Mouse (Mus musculus) MN1 (cell line): ENCODE data around the gene Zbtb8b.
A peak's percentile ranks its signal among the peaks of the same experiment; 100 is the strongest.
"Not testable (repeated sequence)": the region's sequence is repeated elsewhere in the genome, so short reads cannot be mapped to it uniquely, and the experiment has no call there.

Experiments used
- DNase-seq: peaks from one replicate; pipeline ENCODE4 v3.0.0-alpha.2; 2016; ENCODE audit warnings: low spot score

Gene Zbtb8b

DNA sequence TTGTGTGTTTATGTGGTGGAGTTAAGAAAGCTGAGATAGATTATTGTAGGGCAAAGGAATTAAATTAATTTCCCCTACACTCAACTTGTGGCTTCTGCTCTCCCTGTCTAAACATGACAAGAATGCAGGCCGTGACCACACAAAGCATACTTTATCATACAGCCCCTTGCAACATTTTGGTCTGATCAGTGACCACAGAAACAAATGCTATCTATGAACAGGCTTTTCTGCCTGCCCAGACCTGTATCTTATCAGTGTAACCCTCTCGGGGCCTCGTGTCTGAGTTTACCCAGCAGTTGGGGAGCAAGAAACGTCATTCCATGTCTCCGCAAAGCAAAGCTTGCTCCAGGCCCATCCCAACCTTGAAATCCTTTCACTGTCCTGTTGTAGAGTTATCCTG is 24.2 kb downstream of the Zbtb8b start:
- DNase-seq = no peak

DNA sequence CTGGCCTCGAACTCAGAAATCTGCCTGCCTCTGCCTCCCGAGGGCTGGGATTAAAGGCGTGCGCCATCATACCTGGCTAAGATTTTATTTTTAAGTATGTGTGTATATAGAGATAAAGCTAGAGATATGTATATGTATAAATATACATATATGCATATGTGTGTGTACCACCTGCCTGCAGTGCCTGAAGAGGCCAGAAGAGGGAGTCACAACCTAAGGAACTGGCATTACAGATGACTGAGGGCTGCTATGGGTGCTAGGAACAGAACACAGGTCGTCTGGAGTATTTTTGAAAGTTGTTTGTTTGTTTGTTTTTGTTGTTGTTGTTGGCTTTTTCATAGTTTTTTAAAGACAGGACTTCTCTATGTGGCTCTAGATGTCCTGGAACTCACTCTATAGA is 24.8 kb downstream of the Zbtb8b start:
- no peak for DNase-seq

DNA sequence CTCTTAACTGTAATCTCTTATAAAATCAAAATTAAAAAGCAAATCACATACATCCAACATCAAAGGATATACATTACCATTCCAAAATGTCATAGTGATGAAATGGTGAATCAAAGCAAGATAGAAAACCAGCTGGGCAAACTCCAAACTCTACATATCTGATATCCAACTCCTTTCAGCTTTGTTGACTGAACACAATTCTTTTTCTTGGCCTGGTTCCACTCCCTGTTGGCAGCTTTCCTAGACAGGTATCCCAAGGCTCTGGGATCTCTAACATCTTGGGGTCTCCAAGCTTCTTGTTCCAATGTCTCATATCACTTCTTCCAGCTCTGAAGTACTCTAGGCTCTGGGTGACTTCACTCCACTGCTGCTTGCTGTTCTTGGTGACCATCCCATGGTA is 29.7 kb downstream of the Zbtb8b start:
- no peak for DNase-seq

DNA sequence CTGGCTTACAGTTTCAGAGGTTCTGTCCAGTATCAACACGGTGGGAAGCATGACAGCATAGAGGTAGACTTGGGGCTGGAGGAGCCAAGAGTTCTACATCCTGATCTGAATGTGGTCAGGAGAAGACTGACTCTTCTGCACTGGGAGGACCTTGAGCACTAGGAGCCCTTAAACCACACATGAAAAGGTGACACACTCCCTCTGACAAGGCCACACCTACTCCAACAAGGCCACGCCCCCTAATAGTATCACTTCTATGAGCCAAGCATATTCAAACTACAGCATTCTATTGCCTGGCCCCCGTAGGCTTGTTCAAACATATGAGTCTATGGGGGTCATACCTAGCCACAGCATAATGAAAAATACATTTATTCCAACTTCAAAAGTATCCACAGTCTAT is 30.1 kb downstream of the Zbtb8b start:
- not testable (repeated sequence) for DNase-seq

DNA sequence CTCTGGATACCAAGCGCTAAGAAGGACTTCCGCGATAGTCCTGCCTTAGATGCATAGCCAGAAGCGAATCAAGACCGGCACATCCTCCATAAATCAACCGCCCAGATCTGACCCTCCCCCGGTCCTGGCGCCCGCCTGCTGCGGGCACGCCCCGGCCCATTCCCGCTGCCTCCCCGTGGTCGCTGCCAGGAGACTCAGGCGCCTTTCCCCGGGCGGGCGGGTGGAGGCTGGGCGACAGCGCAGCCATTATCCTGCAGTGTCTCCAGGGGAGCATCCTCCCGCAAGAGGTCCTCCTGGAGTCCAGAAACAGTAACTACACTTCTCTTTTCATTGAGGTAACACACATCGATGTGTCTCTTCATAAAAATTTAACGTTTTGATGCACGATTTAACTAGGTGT is 34.2 kb downstream of the Zbtb8b start:
- peak; percentile 95 for DNase-seq

DNA sequence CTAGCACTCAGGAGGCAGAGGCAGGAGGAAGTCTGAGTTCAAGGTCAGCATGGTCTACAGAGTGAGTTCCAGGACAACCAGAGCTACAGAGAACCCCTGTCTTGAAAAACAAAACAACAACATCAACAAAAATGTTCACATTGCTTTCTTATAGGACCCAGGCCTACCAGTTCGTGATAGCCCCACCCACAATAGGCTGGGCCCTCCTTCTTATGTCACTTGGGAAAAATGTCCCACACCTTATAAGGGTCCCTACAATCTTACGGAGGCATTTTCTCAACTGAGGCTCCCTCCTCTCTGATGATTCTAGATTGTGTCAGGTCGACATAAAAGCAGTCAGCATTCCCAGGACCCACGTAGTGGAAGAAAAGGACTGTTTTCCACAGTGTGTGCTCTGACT is 40.8 kb downstream of the Zbtb8b start:
- no peak for DNase-seq

DNA sequence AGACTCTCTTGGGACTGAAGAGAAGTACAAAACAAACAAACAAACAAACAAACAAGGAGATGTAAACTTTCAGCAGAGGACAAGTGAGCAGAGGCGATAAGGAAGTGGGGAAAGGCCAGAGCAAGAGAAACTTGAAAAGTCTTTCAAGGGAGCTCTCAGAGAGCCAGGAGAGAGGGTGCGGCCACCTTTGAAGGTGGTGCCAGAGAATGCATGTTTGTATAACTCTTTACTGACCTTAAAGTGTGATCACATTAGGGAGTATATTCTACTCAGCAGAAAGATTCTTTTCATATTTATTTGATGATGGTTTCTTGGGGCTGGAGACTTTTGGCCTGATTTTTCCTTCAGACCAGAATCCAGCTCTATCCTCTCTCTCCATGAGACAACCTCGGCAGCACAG is 43.7 kb downstream of the Zbtb8b start:
- DNase-seq = no peak

DNA sequence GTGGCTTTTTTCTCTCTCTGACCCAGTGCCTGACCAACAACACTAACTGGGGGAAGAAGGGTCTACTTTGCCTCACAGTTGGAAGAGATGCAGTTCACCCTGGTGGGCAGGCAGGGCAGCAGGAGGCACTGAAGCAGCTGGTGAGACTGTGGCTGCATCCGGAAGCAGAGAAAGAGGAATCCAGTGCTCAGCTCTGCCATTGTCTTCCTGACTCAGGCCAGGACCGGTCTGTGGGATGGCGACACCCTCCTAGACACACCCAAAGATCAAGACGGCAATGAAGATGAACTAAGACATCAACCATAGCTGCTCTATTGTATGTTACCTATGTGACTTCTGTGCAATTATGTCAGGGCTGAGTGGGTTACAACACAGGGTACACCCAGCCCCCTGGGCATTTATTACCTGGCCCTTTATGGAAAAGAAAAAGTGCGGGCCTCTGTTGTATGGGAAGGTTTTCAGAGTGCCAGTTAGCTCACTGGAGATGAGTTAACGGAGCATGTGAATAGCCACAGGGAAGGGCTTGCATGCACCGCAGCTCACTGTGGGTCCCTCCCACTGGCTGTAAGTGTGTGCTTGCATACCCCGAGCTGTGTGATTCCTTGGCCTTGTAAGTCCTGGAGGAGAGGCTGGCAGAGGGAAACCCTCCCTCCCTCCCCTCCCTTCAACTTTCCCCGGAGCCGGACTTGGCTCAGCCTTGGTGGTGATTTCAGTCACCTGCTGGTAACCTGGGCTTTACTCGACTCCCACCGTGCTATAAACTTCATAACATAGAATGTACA is 46.4 kb downstream of the Zbtb8b start:
- DNase-seq = no peak

DNA sequence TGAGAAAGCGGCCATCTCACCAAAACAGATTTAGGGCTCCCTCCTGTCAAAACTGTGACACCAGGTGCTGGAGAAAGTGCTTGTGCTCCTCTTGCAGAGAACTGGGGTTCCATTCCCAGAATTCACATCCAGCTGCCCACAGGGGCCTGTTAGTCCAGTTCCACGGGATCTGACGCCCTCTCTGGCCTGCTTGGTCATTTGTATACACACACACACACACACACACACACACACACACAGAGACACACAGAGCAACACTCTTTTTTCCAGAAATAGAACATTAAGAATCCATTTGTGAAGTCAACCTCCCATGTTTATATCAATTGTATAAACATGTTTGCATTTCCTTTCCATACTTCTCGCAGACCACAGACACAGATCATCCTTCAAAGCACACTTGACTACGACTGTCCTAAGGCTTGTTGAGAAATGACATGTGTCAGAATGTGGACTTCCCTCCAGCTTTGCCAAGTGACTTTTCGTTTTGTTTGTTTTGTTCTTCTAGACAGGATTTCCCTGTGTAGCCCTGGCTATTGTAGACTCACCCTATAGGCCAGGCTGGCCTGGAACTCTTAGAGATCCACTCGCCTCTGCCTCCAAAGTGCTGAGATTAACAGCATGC is 49.6 kb downstream of the Zbtb8b start:
- DNase-seq = no peak

DNA sequence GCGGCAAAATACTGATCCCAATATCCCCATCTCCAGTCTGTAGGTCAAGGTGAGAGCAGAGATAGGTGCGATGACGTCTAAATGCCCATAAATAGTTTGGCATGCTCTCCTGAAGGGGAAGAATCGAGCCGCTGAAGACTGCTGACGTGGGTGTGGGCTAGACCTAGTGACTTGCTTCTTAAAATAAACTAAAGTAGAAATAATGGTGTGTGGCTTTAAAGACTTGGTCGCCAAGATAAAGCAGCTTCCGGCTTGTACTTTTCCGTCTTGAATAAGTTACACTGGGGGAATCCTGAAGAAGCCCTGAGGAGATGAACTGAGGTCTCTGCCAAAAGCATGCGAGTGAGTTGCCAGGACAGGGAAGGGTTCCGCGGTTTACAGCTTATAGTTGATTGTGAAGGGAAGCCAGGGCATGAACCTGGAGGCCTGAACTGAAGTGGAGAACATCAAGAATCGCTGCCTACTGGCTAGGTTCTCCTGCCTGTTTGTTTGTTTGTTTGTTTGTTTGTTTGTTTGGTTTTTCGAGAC is 50.4 kb downstream of the Zbtb8b start:
- DNase-seq = no peak

DNA sequence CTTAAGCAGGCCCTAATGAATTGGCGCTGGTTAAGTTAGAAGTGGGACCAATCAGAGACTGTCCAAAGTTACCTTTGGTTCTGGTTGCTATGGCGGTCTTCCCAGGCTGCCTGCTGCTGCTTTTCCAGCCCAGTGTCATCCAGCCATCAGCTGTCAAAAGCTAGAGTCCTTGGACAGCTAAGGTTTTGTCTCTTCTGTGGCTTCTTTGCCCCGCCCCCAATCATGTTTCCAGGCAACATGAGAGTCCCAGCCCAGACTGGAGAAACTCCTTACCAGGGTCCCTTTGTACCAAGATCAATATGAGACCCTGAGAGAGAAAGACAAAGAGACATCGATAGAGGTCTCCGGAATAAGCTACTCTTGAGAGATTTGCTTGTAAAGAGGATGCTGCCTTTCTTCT is 52.2 kb downstream of the Zbtb8b start:
- DNase-seq = no peak

DNA sequence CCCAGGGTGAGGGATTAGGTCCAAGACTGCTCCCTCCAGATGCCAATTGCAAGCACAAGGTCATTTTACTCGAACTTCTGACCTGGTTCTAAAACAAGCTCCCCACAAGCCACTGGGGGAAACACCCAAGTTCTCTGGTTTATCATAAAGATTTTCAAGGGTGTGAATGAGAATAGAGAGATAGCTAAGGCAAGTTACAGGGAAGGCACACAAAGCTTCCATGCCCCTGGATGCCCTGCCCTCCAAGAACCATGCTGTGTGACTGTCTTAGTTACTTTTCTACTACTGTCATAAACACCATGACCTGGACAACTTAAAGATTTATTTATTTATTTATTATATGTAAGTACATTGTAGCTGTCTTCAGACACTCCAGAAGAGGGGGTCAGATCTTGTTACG is 53.7 kb downstream of the Zbtb8b start:
- no peak for DNase-seq

DNA sequence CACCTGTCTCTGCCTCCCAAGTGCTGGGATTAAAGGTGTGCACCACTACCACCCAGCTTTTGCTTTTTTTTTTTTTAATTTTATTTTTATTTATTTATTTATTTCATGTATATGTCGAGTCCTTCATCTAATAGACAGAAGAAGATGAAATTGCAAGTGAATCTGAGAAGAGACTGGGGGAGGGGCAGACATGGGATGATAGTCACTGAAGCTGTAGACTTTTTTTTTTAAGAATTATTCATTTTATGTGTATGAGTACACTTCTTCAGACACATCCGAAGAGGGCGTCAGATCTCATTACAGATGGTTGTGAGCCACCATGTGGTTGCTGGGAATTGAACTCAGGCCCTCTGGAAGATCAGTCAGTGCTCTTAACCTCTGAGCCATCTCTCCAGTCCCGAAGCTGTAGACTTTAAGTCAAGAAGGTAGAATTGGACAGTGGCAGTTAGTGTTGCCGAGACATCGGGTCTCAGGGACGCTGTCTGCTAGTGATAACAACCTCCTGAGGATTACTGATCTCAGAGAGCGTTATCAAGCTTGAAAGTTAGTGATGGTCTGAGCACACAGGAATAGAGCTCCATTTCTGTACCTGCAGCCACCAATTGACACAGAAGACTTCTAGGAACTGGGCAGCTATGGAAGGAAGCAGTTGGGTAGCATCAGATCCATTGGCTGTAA is 54.2 kb downstream of the Zbtb8b start:
- no peak for DNase-seq

DNA sequence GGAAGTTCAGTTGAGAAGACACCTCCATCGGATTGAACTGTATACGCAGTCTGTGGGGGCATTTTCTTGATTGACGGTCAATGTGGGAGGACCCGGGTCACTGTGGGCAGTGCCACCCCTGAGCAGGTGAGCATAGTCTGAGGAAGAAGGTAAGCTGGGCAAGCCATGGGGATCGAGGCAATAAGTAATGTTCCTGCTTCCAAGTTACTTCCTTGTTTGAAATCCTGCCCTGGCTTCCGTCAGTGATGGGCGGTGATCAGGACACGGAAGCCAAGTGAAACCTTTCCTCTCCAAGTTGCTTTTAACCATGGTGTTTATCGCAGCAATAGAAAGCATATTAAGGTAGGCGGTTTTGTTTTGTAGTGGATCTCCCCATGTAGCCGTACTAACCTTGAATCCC is 55.0 kb downstream of the Zbtb8b start:
- no peak for DNase-seq

DNA sequence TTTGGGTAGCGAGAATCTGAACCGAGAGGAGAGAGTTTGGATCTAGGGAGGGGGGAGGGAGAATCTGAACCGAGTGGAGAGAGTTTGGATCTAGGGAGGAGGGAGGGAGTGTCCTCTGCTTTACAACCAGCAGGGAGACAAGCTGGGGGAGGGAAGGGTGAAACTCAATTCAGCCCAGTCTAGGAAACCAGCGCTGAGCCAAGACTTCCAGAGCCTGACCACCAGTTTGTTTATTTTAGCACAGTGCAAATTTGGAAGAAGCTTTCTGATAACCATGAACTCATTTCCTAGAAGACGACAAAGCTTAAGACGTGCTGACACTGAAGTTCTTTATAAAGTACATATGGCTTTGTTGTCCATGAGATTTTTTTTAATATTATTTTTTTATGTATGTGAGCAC is 56.2 kb downstream of the Zbtb8b start:
- DNase-seq = no peak

DNA sequence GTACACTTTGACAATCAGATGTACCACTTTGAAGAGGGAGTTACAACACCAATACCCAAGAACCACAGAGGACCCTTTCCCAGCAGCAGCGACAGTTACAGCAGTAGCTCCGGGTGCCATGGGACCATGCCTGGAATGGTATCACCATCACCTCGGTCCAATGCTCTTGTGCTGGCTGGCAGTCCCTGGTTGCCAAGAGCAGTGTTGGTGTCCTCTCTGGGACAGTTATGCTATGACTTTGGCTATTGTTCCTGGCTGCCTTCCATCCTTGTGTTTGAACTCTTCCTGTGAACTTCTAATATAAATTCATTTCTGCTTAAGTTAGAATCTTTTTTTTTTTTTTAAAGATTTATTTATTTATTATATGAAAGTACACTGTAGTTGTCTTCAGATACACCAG is 57.1 kb downstream of the Zbtb8b start:
- no peak for DNase-seq

DNA sequence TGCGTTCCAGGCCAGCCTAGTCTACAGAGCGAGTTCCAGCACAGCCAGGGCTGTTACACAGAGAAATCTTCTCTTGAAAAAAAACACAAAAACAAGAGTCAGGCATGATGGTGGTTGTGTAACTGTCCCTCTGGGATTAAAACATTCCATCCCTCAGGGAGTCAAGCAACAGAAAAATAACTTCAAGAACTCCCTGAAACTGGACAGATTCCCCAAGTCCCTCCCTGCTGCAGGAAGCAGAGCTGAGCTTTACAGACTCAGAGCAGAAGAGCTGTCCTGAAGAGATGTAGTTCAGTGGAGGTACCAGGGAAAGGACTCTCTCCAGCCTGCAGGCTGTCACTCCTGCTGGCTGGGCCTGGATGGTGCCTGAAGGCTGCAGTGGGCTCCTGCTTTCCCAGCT is 58.2 kb downstream of the Zbtb8b start:
- no peak for DNase-seq

DNA sequence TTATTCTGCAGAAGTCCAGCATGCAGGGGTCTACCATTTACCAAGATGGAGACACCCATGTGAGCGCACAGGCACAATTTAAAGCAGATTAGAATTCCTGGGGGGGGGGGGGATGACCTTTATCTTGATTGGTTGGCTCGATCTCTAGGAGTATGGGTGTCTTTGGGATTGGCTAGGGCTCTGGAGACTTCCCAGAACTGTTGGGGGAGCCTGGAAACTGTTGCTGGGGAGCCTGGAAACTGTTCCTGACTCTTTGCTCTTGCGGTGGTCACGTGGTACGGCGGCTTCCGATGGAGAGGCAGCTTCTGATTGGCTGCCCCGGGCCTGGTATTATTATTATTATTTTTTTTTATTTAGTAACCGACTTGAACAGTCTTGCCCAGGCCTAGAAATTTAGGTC is 58.6 kb downstream of the Zbtb8b start:
- DNase-seq = no peak

DNA sequence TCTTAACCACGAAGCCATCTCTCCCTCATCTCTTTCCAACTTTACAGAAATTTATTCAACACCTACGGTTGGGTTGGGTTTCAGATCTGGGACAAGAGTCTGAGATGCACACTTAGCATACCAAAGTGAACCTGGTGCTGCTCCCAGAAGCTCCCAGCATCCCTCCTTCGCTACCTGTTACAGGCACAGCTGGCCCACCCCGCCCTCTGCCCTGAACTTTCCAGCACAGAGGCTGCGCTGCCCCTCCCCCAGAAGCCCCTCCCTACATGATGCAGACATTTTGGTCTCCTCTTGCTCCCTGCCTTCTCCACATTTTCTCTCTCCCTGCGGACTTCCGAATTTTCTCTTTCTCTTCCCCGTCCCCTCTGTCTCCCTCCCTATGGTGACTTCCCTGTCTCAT is 59.5 kb downstream of the Zbtb8b start:
- no peak for DNase-seq

DNA sequence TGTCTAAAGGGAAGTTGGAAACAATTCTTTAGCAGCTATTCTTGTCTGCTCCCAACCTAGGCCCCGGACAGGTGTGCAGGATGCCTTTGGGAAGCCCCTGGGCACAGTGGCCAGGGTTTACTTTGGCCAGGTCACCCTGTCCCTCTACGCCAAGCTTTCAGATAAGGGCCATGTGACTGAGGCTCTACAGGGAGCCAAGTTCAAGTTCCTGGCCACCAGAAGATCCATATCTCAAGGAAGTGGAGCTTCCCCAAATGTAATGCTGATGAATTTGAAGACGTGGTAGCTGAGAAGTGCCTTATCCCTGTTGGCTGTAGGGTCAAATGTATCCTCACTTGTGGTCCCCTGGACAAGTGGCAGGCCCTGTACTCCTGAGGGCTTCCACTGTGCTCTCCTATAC is 60.8 kb downstream of the Zbtb8b start:
- DNase-seq = no peak

DNA sequence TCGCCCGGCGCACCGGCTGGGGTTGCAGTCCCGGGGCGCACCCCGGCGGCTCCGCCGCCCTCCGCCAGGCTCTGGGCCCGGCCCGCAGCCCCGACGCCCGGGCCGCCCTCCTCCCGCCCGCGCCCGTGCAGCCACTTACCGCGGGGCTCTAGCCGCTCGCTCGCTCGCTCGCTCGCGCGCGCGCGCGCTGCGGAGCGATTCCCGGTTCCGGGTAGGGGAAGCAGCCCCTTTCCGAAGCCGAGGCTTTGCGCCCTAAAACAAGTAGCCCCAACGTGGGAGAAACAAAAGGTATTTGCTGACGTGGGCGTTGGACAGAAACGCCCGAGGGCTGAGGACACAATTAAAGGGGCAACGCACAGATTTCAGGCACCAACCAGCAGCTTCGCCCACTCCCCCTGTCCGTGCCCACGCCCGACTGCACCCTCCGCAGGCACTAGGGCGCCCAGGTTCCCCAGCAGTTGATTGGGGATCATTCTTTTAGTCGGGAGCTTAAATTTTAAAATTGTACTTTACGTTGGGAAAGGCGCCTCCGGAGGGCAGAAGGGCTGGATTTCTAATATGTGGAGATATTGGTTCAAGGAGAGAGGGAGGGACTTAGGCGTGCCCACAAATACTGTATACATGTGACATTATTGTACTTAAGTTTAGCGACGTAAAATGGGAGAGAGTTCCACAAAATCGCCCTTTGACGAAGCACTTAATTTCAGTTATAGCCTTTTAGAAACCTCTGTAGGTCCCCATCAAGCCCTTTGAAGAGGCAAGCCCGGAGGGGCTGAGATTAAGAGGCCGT is 62.9 kb downstream of the Zbtb8b start, which contains the start of gene Zbtb8a:
Zbtb8a (minus strand) TSS at position 516 of the 790 bp plus-strand sequence.
- DNase-seq = peak; percentile 73

DNA sequence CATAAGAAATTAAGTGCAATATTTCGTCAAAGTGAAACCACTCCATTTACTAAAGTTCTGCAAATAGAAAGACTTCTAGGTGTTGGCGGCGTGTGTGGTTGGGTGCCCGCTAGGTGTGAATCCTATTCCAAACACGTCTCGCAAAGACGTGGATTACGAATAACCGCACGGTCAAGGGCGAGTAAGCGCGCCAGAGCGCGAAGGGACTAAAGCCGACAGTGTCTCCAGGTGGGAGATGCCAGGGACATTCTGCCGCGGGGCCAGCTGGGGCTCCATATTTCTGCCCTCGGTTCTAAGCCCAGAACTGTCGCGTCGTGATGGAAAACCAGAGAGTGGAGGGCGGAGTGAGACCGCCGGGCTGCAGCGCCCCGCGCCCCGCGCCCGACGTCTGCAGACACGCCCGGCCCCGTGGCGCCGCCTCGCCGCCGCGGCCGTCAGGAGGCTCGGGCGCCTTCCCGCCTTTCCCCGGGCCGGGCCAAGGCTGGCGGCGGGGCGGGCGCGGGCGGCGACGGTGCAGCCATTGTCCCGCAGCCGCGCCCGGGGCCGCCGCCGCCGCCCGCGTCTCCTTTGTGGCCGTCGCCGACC is 63.6 kb downstream of the Zbtb8b start:
- peak; percentile 66 for DNase-seq
